Mouse (Mus musculus): ENCODE results near the gene Pelp1.
"Not testable (repeated sequence)": the region's sequence is repeated elsewhere in the genome, so short reads cannot be mapped to it uniquely, and the experiment has no call there.

Gene Pelp1

DNA sequence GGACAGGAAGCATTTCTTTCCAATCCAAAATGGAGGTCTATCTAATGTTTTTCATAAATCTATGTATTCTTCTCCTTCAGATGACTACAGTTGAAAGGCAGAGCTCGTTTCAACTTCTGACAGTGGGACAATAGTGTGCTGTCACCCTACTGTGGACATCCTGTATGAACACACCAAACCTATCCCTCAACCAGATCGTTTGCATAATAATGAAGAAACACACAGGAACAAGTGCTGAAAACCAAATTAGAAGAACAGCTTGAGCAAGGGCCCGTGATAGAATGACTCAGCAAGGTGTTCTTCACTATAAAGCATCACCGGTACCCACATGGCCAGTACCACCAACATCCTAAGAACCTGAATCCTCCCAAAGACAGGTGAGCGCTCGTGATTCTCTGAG, 16.8 kb upstream of the Pelp1 start:
- not testable (repeated sequence) for DNase-seq (ENCODE audit: low spot score in 2 of 2)

DNA sequence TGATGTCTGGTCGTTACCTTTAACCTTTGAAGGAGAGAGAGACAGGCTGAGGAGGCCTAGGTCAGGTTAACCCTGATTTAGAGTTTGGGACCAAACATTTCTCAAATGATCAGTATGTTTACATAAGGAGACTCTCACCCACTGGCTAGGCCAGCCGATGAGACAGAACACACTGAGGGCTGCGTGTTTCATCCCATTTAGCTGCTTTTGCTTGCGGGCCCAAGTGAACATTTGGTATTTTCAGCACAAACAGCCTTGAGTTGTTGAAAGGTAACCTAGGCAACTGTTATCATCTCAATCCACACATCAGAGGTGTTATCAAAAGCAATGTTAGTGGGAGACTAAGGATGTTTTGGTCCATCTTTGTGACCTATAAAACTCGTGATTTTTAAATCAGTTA, 9.7 kb upstream of the Pelp1 start:
- no peak for DNase-seq (ENCODE audit: low spot score in 2 of 2)

DNA sequence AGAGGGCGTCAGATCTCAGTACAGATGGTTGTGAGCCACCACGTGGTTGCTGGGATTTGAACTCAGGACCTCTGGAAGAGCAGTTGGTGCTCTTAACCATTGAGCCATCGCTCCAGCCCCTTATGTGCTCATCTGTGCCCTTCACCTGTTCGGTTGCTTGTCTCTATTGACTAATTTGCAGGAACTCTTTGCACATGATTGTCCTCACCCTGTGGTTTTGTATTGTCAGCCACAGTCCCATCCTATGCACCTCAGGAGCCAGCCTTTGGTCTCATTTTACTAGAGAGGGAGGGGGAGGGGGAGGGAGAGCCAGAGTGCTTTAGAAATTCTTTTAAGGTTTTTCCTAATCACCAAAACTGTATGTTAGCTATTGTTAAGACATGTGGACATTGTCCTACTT, 8.4 kb upstream of the Pelp1 start:
- no peak for DNase-seq (ENCODE audit: low spot score in 2 of 2)

DNA sequence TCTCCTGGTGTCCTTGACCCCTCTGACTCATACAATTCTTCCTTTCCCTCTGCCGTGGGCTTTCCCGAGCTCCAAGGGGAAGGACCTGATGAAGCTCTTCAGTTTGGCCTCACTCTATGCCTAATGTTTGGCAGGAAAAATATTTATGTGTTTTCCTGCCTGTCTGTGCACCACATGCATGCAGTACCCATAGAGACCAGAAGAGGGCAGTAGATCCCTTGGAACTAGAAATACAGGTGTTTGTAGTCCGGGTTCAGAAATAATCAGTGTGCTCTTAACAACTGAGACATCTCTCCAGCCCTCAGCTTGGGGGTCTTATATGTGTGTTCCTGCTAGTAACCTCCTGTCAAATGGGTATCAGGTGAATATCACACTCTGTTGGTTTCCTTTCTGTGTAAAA, 4.1 kb upstream of the Pelp1 start:
- DNase-seq (ENCODE audit: low spot score in 2 of 2), result peak; percentile 68 to 82

DNA sequence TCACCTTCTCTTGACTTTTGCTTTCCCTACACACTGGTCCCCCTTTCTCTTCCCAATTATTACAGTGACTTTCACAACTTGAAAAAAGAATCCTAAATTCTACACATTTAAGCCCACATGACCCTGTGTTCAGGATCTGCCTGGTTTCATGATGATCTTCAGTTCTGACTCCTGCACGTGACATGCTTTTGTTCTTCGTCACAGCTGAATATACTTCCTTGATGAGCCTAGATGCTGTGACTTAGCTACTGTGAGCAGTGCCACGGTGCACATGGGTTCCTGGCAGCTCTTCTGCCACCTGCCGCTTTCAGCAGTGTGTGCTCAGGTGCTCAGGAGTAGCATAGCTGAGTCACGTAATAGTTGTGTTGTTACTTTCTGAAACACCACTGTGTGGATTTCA, 2.8 kb upstream of the Pelp1 start:
- no peak for DNase-seq (ENCODE audit: low spot score in 2 of 2)

DNA sequence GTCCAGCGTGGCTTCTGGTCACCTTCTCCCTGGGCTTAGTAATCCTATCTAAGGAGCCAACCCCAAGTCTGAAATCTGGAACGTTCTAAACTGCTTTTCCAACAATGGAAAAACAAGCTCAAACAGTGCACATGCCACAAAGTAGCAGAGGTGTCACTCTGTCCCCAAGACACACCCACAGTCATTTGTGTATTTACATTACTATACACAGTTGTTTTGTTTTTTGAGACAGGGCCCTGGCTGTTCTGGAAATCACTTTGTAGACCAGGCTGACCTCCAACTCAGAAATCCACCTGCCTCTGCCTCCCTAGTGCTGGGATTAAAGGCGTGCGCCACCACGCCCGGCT, 439 bp upstream of the Pelp1 start:
- no peak for DNase-seq (ENCODE audit: low spot score in 2 of 2)

DNA sequence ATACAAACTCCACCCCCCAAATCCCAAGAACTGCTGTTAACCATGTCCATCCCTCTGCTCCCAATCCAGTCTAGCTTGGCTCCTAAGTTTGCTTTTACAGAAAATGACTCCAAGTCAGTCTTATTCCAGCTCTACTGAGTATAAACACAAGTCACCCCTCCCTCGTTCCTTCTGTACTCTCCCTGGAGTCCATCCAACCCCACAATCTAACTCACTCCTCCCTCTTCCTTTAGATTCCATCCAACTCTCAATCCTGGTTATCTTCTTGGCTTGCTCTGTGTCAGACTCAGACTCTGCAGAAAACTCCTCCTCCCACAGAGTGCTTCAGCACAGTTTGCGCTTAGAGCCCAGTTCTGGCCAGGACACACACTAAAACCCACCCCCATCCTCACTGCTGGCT, 6.2 kb downstream of the Pelp1 start:
- no peak for DNase-seq (ENCODE audit: low spot score in 2 of 2)

DNA sequence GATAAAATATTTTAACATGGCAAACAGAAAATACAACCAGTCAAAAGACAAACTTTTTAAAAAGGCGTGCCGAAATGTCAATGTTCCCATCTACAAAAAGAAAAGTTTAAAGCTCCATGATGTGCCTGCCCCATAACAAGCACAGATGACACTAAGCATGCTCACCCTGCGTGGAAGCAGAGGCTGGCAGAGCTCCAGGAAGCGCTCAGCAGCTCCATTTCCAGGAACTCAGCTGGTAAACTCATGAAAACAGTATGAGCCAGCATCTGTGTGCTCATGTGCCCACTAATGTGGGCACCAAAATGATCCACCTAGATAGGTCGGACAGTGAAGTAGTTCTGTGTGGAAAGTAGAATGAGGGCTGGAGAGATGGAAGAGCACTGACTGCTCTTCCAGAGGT, 20.4 kb downstream of the Pelp1 start:
- DNase-seq (ENCODE audit: low spot score in 2 of 2), result no peak

DNA sequence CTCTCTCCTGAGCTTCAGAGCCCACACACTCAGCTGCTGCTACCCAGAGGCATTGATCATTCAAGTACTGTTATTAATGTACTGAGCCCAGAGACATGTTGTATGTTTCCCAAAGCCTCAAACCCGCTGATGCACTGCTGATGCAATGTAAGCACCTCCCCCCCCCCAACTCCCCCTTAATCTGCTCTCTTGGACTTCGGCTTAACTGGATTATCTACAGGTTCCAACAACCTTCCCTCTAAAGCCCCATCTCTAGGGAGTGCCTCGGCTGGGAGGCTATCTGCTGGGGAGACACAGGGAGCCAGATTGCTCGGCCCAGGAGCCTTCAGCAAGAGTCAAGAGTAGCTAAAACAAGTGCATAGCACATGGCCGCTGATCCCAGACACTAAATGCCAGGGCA, 22.4 kb downstream of the Pelp1 start:
- DNase-seq (ENCODE audit: low spot score in 2 of 2), result no peak

DNA sequence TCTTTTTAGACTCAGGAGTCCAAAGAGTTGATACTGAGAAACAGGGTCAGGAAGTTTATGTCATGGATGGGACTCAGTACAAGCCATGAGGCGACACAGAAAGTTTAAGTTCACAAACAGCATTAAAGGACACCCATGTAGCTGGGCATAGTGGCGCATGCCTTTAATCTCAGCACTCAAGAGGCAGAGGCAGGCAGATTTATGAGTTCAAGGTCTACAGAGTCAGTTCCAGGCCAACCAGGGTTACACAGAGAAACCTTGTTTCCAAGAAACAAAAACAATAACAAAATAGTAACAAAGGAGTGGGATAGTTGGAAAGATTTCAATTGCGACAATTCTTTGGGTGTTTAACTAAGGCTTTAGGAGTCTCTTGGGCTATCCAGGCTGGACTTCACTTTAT, 25.7 kb downstream of the Pelp1 start:
- no peak for DNase-seq (ENCODE audit: low spot score in 2 of 2)

DNA sequence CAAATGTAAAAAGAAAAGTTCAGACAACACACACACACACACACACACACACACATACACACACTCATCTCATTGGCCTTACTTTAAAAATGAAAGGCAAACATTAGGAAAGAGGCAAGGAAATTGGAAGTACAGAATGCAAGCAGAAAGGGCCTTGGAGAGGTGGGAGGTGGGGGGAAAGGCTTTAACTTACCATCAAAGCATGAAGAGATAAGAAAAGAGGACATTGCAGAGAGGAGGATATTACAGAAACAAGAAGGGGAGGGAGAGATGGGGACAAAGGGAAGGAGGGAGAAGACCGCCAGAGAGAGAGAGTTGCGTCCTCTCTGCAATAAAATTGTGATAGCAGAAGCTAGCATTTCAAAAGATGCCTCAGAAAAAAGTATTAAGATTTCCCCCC, 28.5 kb downstream of the Pelp1 start:
- no peak for DNase-seq (ENCODE audit: low spot score in 2 of 2)

DNA sequence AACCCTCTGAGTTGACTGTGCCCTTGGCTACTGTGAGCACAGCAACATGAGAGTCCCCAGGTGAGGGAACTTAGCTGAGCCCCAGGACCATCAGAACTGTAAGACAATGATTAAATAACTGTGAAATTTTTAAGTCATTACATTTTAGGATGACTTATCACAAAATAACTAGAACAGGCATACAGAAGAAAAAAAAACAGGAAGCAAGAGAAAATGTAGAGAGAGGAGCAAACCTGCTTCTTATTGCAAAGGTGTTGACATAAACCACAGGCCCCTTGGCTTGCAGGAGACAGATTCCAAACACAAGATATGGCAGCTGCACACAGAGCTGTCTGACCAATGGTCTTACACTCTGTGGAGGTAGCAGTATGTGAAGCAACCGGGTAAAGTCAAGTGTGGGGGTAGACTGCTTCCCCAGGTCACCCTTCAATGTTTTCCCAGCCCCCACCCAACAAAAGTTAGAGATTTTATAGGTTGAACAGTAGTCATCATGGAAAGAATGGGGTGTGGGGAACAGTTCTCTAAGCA, 29.3 kb downstream of the Pelp1 start:
- DNase-seq (ENCODE audit: low spot score in 2 of 2), result no peak

DNA sequence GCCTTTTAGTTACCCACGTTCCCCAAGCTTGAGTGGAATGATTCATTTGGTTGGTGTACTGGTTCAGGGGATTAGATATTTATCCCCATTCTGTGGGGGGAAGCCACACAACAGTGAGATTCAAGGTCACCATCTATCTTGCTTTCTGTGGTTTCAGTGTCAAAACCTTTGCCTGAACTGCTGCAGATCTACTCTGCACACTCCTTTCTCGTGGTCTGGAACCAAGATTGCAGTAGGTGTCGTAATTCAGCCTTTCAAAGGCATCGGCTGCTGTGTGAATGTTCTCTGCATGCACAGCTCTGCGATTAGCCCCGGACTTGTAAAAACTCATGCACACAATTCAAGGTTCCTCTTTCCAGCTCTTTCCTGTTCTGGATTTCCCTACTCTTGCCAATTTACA, 33.8 kb downstream of the Pelp1 start:
- no peak for DNase-seq (ENCODE audit: low spot score in 2 of 2)

DNA sequence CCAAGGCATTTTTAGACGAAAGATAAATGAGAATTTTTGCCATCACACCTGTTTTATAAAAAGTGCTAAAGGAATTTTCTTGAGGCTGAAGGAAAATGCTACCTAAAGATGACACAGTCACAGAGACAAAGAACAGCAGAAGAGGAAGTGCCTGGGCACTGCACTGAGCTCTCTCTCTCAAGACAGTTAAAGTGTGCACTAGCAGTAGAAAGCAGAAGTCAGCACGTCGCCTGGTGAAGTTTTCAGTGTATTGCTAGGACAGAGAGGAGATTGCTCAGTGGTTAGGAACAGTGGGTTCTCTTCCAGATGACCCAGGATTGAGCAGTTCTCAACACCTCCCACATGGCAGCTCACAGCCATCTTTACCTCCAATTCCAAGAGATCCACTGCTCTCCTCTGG, 35.5 kb downstream of the Pelp1 start:
- no peak for DNase-seq (ENCODE audit: low spot score in 2 of 2)

DNA sequence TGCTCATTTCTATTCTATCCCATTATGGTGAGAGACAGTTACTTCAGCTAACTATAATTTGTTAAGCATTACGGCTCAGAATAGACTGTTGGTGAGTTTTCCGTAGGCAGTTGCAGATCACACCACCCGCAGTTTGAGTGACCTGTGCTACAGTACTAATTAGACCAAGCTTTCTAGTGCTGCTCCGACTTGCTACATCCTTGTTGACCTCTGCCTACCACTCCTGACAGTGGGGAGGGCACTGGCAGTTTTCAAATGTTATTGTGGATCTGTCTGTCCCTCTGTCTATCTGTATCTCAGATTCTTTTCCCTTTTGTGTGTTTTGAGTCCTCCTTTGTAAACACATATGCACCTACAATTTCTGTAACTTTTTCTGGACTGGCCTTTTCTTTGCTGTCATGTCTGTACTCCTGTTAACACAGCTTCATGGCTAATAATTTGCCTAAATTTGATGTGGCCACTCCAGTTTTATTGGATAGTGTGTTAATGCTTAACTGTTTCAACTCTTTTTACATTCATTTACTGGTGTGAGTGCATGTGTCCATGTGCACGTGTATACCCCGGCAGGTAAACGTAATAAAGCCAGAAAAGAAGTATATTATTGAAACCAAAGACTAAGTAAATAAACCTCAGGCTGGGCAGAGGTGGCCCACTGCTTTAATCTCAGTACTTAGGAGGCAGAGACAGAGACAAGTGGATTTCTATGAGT, 36.8 kb downstream of the Pelp1 start:
- DNase-seq (ENCODE audit: low spot score in 2 of 2), result no peak

DNA sequence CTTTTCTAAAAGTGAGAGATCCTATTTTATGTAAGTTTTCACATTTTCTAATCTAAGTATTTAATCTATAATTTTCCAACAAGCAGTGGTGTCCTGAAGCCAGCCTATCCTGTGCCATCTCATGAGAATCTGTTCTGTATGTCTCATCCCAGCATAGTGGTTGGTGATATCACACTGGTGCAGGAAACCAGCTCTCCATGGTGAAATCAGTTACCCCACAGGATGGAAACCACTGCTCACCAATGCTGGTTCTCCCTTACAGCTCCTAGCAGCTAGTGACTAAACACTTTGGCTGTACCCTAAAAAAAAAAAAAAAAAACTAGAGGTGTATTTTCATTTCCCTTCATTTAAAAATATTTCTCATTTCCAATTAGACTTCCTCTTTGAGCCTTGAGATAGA, 37.4 kb downstream of the Pelp1 start:
- DNase-seq (ENCODE audit: low spot score in 2 of 2), result no peak

DNA sequence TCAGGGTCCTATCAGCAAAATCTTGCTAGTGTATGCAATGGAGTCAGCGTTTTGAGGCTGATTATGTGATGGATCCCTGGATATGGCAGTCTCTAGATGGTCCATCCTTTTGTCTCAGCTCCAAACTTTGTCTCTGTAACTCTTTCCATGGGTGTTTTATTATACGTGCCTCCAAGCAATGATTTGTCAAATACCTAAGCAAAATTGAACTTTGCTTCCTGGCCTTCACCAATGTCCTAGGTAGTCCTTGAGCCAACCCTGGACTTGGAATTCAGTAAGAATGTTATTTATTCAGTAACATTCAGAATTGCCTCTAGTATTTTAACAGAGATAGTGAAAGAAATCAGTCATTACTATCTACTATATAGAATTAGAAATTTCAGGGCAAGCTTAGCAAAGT, 41.2 kb downstream of the Pelp1 start:
- DNase-seq (ENCODE audit: low spot score in 2 of 2), result not testable (repeated sequence)

DNA sequence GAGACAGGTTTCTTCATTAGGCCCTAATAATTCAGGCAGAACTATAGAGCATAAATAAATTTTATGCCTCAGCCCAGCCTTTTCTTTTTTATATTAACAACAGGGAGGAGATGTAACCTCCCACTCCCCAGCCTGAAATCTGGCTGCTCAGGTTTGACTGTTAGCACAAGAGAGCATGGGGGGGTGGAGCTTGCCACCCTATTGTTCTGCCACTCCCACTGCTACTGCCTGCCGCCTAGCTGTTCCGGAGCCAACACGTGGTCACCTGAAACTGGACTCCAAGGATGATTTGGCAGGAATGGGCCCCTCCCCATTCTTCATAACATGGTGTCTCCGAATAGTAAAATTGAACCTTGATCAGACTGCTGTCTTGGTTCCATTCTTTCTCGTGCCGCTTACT, 42.1 kb downstream of the Pelp1 start:
- not testable (repeated sequence) for DNase-seq (ENCODE audit: low spot score in 2 of 2)

DNA sequence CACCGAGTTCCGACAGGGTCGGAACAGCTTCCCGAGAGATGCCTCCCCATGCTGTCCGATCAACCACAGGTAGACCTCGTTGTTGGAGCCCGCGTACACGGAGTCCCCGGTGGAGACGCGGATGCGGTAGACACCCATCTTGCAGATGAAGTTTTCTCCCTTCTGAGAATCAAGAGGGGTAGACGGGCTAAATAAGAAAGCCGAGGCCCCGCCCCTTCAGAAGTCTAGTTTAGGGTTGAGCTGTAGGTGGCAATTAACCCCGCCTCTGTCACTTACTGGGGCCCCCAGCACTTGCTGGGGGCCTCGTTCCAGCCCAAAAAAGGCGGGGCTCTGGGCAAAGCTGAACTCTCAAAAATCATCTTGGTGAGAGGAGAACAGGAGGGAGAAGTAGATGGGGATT, 58.0 kb downstream of the Pelp1 start, which contains the start of gene Alox15:
Gene Alox15, minus strand, starts transcription at position 164 of the 400 bp plus-strand sequence.
- DNase-seq (ENCODE audit: low spot score in 2 of 2), result no peak

DNA sequence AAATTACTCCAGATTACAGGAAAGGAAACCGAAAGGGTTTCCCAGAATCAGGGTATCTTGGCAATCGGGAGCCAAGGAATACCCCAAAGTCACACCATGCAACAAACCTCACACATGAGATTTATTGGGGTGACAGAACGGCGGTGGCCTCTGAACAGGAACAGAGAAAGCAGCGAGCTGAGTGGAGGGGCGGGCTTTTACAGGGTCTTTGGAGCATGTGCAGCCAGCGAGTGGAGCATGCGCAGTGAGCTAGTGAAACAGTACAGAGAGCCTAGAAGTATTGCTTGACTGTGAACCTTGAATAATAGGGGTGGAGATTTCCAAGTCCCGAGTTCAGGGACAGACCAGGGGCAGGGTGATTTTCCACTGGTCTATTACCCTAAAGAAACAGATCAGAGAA, 61.2 kb downstream of the Pelp1 start:
- no peak for DNase-seq (ENCODE audit: low spot score in 2 of 2)

DNA sequence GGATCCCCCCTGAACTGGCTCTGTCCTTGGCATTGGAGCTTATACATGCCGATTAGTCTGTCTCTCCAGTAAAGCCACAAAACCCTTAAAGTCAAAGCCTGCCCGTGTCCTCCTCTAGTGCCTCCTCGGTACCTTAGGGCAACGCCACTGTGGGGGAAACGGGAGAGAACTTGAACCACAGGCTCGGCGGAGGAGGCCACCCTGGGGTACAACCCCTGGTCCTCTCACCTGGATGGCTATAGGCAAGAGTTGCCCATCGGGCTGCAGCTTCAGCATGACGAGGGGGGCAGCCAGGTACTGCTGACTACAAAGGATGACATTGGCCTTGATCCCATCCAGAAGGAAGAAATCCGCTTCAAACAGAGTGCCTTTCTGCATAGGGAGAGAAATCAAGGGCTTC, 62.0 kb downstream of the Pelp1 start:
- no peak for DNase-seq (ENCODE audit: low spot score in 2 of 2)

DNA sequence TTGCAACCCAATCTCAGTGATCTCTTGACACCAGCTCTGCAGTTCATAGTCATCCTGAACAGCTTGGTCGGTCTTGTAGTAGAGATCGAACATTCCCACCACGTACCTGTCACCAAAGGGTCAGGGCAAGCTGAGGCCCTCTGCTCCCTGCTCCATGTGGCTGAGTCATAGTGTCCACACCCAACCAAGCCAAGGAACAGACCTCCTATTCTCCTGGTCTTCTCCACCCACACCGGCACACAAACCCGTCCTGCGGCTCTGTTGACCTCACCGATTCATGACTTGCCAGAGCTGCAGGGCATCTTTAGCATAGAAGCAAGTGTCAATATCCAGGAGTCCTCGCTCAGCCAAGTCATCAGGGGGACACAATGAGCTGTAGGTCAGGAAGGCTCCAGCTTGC, 64.3 kb downstream of the Pelp1 start:
- DNase-seq (ENCODE audit: low spot score in 2 of 2), result no peak

DNA sequence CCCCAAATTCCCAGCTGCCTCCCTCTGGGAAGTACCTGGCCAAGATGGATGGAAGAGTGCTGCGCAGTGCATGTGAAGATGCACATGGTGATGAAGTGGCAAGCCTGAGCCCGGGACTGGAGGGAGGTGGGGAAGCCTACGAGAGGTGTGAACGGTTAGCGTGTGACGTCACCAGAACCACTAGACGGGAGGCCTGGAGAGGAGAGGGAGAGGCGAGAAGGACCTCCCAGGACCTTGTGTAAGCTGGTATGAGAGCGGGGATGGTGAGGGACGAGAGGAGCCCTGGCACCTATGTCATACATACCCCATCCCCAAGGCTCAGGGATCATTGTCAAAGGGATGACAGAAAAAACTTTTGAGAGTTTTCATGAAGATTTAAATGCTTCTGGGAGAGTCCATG, 64.8 kb downstream of the Pelp1 start:
- no peak for DNase-seq (ENCODE audit: low spot score in 2 of 2)

Data from cerebellum, postnatal 4 days (tissue).